In genomic region chrX:69441937-69442336, GRCm38 (mm10) we compare ENCODE assay signal across 21 mouse cellular contexts.
A peak's percentile ranks its signal among the peaks of the same experiment; 100 is the strongest.
DNase-seq lines count a peak whose midpoint lies in the region; ATAC-seq lines count a peak whose summit lies in the region.
"Had no signal": no experiment of that assay in that cellular context is flagged by ENCODE, and none has a peak within 500 bp of the region (broad histone marks: within the 10 kb centered on the region; RNA-seq: fewer than 3 reads in every experiment).

No protein-coding gene starts in this region.

- peak; percentile 80 for ATAC-seq in frontal cortex, adult (ENCODE audit: low TSS enrichment)
- ATAC-seq in activated CD4-positive, CD25-positive, alpha-beta regulatory T cell, adult 4 months, result no peak
- ATAC-seq: intestine, embryonic 16.5 days; liver, embryonic 12.5 days; liver, postnatal 0 days had no signal

- intact Hi-C loops in left cerebral cortex, postnatal 14 days (cut with DNase I), result no loop called here

- DNase-seq in cerebellum, adult 9-10 months, result peak; percentile 44
- DNase-seq in cerebellum, adult 11 months, result no peak
- no peak for DNase-seq in frontal cortex, postnatal 14 days (ENCODE audit: low spot score in 2 of 2)
- peak; percentile 5 to 6 for DNase-seq in left cerebral cortex, adult 18-20 months (ENCODE audit: low spot score in 2 of 2)
- no peak for DNase-seq in left cerebral cortex, postnatal 14 days (ENCODE audit: low spot score in 2 of 2)
- DNase-seq: adrenal gland, postnatal 10 days; cerebellum, adult 8-10 months; gastrocnemius, postnatal 25 days; heart, adult 11 months; kidney, adult 8-10 months; kidney, postnatal 4 days; layer of hippocampus, adult 9-11 months; left cerebral cortex, postnatal 4 days; liver, postnatal 0 days; lung, postnatal 36 days; thymus, adult 18-20 months; thymus, postnatal 25 days had no signal

Comparison
In these comparisons a context has a peak if more than half of its experiments do, and no peak if none do; other contexts are left out.
1. DNase-seq: peak in cerebellum, adult 9-10 months (single experiment) and left cerebral cortex, adult 18-20 months (2 of 2); none in cerebellum, adult 11 months (single experiment), frontal cortex, postnatal 14 days (0 of 2) and left cerebral cortex, postnatal 14 days (0 of 2).